Mouse (Mus musculus) kidney, embryonic 14.5 days (tissue): ENCODE measurements around the gene Snx3. TPM values are rescaled to one million over a fixed set of nuclear protein-coding genes. Genes with fewer than 3 reads are reported as not detected.
A peak's percentile ranks its signal among the peaks of the same experiment; 100 is the strongest.

ENCODE experiments used
- ATAC-seq: fragments of 200-750 bp; cut with Nextera tagmentation; 2 replicates; pipeline ENCODE4 v1.8.0; 2017; ENCODE audit warnings: moderate number of reproducible peaks, mild to moderate bottlenecking, moderate TSS enrichment, moderate library complexity; ENCODE audit not compliant: low FRiP score, low TSS enrichment
- H3K27ac ChIP-seq: fragments of 300-500 bp; sonication (generic); 2 replicates; pipeline ENCODE4 v1.5.1; 2014; ENCODE audit warnings: low read depth, mild to moderate bottlenecking, low read length, moderate library complexity, mixed read lengths
- H3K27me3 ChIP-seq: fragments of 300-500 bp; sonication (generic); 2 replicates; pipeline ENCODE4 v1.6.1; 2014; ENCODE audit warnings: mild to moderate bottlenecking, low read length; ENCODE audit not compliant: control insufficient read depth, insufficient read depth
- H3K36me3 ChIP-seq: fragments of 300-500 bp; sonication (generic); 2 replicates; pipeline ENCODE4 v1.6.1; 2014; ENCODE audit warnings: low read length, mixed read lengths; ENCODE audit not compliant: control insufficient read depth, insufficient read depth
- H3K4me1 ChIP-seq: fragments of 300-500 bp; sonication (generic); 2 replicates; pipeline ENCODE4 v1.6.1; 2014; ENCODE audit warnings: low read length, mixed read lengths; ENCODE audit not compliant: control insufficient read depth, insufficient read depth
- H3K4me2 ChIP-seq: fragments of 300-500 bp; sonication (generic); replicated peaks from 2 replicates; pipeline ENCODE4 v1.6.1; 2014; ENCODE audit warnings: low read depth, mild to moderate bottlenecking, low read length
- H3K4me3 ChIP-seq: fragments of 300-500 bp; sonication (generic); 2 replicates; pipeline ENCODE4 v1.5.1; 2014; ENCODE audit warnings: mild to moderate bottlenecking, low read length
- H3K9ac ChIP-seq: fragments of 300-500 bp; sonication (generic); 2 replicates; pipeline ENCODE4 v1.6.1; 2014; ENCODE audit warnings: low read depth, mild to moderate bottlenecking, low read length, moderate library complexity
- H3K9me3 ChIP-seq: fragments of 300-500 bp; sonication (generic); 2 replicates; pipeline ENCODE4 v1.6.1; 2016; ENCODE audit warnings: low read length; ENCODE audit not compliant: control insufficient read depth
- WGBS: fragments of 180-500 bp; shearing (Covaris S2); extraction: QIAGEN DNeasy Blood & Tissue Kit; methylation state at CpG from one replicate; pipeline ENCODE4 v1.1.7; 2014; 5-methylcytosine and 5-hydroxymethylcytosine counted together
- polyA plus RNA-seq: library from polyadenylated mRNA; unstranded; fragments of >200 nt; fragmentation: Nextera tagmentation; extraction: Ambion mirVana; gene quantifications from 2 replicates; pipeline ENCODE4 v1.2.1, GENCODE M21; 2014

Gene Snx3
- polyA plus RNA-seq, 1 experiment from 2014 or later: 302 TPM

DNA sequence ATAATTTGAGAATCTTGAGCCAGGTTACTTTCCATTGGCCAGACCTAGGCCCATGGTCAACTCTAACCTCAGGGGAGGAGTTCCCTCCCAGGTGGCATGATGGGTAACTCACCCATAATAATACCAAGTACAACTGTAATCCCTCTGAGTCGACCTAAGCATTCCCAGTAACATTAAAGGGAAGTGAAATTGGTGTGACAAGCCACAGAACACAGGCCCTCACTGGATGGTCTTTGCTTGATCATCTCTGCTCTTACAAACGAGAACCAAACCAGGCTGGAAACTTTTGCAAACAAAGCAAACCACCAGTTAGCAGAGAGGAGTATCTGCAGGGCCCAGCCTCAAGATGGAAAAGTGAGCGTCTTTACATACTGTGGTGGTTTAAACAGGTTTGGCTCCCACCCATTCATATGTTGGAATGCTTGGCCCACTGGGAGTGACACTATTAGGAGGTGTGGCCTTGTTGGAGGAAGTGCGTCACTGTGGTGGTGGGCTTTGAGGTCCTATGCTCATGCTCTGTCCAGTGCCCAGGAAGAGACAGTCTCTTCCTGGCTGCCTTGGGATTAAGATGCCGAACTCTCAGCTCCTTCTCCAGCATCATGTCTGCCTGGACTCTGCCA is 57.9 kb downstream of the Snx3 start:
- H3K27me3 ChIP-seq: peaks cover 7% of the 10 kb centered on the region
- no peaks in the 10 kb centered on the region for H3K9me3 ChIP-seq
- no peak overlapping the region for H3K27ac ChIP-seq
- H3K36me3 ChIP-seq: no peaks in the 10 kb centered on the region
- no peak overlapping the region for H3K4me2 ChIP-seq
- H3K9ac ChIP-seq: no peak overlapping the region
- H3K4me1 ChIP-seq: no peaks in the 10 kb centered on the region
- no peak overlapping the region for H3K4me3 ChIP-seq
- WGBS: 78% methylated on average over 5 of the region's 5 CpGs
- no peak for ATAC-seq

DNA sequence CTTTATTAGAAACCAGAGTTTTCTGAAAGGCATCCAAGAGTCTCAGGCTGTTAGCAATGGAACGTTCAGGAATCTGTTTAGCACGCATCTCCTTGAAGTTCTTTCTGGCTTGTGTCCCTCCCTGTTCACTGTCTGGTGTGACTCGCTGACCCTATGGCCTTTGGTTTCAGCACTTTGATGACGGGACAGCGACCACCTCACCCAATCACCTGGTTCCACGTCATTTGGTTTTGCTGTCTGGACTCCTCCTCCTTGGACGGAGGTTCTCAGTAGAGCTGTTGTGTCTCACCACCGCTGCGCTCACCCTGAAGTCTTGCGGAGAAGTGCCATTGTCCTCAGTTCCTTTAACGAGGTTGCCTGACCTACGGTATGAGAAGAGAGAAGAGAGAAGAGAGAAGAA is 60.4 kb downstream of the Snx3 start:
- Histone ChIP-seq H3K9me3 (no peaks in the 10 kb centered on the region), H3K4me2 (no peak overlapping the region), H3K9ac (no peak overlapping the region), H3K4me3 (no peak overlapping the region), H3K4me1 (no peaks in the 10 kb centered on the region), H3K27ac (no peak overlapping the region), H3K36me3 (no peaks in the 10 kb centered on the region), H3K27me3 (peaks cover 25% of the 10 kb centered on the region)
- WGBS: under 1% methylated on average over 12 of the region's 12 CpGs
- peak; percentile 49; the same call in 1 of the 2 replicates for ATAC-seq

- Histone ChIP-seq H3K36me3 (no peaks in the 10 kb centered on the region), H3K27ac (no peak overlapping the region), H3K9me3 (no peaks in the 10 kb centered on the region), H3K27me3 (peaks cover 93% of the 10 kb centered on the region), H3K4me2 (no peak overlapping the region), H3K4me3 (0 out of 2 replicates have a peak overlapping the region, but pooled peaks have one; percentile 1), H3K4me1 (no peaks in the 10 kb centered on the region), H3K9ac (no peak overlapping the region)
- ATAC-seq: no peak
- 1% methylated on average over 20 of the region's 20 CpGs for WGBS
These were observed 70.7 kb downstream of the Snx3 start for GRCm38 (mm10) chr10:42572567-42572966.

DNA sequence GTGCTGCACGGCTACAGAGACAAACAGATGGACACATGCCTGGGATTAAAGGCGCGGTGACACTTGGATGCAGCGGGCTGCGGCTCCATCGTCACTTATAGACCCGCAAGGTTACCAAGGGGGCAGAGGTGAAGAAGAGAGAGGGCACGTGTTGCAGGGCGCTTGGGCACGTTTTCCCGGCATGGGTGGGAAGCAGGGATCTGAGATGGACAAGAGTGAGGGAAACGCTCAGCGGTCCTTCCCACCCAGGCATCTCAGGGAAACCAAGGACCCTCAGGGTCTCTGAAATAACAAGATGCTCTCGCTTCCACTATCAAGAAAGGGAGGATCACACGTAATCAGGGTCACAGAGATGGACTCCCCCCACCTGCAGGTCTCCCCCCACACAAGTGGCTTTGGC is 71.1 kb downstream of the Snx3 start:
- Histone ChIP-seq H3K27ac (no peak overlapping the region), H3K4me2 (no peak overlapping the region), H3K36me3 (no peaks in the 10 kb centered on the region), H3K27me3 (peaks cover 94% of the 10 kb centered on the region), H3K9me3 (no peaks in the 10 kb centered on the region), H3K4me1 (no peaks in the 10 kb centered on the region), H3K4me3 (0 out of 2 replicates have a peak overlapping the region, but pooled peaks have one; percentile 1), H3K9ac (no peak overlapping the region)
- no peak for ATAC-seq
- 1% methylated on average over 15 of the region's 15 CpGs for WGBS

DNA sequence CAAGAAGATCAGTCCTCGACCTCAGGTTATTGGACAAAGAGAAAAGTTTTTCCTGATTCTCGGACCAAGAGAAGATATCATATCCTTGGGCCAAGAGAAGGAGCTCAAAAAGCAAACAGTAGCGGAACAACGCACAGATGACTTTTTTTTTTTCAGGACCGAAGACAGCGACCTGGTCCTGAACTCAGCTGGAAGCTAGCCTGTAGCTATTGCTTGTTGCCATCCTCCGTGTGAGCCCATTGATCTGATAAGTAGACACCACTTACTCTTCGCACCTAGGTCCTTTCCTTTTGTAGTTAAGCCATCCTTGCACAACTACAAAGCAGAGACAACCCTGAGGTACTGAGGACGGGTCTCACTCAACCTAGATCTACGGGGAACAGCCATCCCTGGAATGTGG is 72.8 kb downstream of the Snx3 start:
- Histone ChIP-seq H3K27ac (no peak overlapping the region), H3K4me2 (no peak overlapping the region), H3K4me1 (no peaks in the 10 kb centered on the region), H3K4me3 (no peak overlapping the region), H3K27me3 (peaks cover 96% of the 10 kb centered on the region), H3K36me3 (no peaks in the 10 kb centered on the region), H3K9ac (no peak overlapping the region), H3K9me3 (no peaks in the 10 kb centered on the region)
- WGBS: under 1% methylated on average over 10 of the region's 10 CpGs
- ATAC-seq: no peak

DNA sequence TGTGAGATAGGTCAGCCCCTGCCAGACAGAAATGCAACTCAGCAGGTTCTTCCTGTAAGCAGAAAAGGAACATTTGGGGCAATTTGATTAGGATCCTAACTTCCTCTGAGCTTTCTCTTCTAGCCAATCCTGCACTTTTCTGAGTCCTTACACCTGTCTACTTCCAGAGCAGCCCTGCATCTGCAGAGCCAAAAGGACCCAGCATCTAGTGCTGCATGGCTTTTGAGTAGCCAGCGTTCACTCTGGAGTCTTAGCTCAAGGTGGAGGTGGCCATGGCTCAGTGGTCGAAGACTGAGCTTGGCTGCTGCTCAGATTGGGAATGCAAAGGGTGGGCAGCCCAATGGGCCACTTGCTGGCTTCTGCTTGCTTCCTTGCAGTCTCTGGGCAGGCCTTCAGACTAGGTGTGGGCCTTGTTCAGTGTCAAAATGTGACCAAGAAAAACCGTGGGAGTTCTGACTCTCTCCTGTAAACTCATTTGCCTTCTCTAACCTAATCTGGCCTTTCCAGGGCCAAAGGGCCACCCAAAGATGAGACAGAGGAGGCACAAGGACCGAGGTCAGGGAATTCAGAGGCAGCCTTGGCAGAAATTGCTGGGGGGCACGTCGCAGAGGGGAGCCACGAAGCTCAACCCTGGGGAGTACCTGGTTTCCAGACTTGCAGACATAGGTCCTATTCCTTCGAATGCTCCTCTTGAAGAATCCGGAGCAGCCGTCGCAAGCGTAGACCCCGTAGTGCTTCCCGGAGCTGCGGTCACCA is 75.9 kb downstream of the Snx3 start:
- H3K4me3 ChIP-seq: no peak overlapping the region
- no peak overlapping the region for H3K4me2 ChIP-seq
- H3K9ac ChIP-seq: no peak overlapping the region
- no peak overlapping the region for H3K27ac ChIP-seq
- no peak for ATAC-seq
- H3K27me3 ChIP-seq: peaks cover 98% of the 10 kb centered on the region
- no peaks in the 10 kb centered on the region for H3K36me3 ChIP-seq
- WGBS: 2% methylated on average over 15 of the region's 15 CpGs
- peaks cover 10% of the 10 kb centered on the region; the same call in 1 of the 2 replicates for H3K4me1 ChIP-seq
- no peaks in the 10 kb centered on the region for H3K9me3 ChIP-seq

DNA sequence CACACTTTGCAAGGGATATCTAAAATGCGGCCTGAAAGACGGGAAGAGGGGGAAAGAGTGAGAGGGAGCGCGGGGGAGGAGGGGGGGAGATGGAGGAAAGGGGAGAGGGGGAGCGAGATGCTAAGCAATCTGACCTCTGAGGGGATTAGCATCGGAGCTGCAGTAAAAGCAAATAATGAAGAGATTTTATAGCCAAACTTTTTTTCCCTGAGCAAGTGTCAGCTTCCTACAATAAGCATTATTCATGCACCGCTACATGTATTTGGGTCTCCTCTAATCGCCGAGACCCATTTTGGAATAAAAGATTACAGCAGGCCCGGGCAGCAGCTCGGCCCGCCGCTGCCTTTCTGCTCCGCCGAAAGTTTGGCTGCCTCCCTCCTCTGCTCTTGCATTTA is 76.4 kb downstream of the Snx3 start:
- Histone ChIP-seq H3K4me1 (peaks cover 10% of the 10 kb centered on the region; the same call in 1 of the 2 replicates), H3K9ac (no peak overlapping the region), H3K36me3 (no peaks in the 10 kb centered on the region), H3K4me2 (no peak overlapping the region), H3K4me3 (no peak overlapping the region), H3K27ac (no peak overlapping the region), H3K27me3 (peaks cover 98% of the 10 kb centered on the region), H3K9me3 (no peaks in the 10 kb centered on the region)
- WGBS: under 1% methylated on average over 15 of the region's 15 CpGs
- ATAC-seq: no peak

DNA sequence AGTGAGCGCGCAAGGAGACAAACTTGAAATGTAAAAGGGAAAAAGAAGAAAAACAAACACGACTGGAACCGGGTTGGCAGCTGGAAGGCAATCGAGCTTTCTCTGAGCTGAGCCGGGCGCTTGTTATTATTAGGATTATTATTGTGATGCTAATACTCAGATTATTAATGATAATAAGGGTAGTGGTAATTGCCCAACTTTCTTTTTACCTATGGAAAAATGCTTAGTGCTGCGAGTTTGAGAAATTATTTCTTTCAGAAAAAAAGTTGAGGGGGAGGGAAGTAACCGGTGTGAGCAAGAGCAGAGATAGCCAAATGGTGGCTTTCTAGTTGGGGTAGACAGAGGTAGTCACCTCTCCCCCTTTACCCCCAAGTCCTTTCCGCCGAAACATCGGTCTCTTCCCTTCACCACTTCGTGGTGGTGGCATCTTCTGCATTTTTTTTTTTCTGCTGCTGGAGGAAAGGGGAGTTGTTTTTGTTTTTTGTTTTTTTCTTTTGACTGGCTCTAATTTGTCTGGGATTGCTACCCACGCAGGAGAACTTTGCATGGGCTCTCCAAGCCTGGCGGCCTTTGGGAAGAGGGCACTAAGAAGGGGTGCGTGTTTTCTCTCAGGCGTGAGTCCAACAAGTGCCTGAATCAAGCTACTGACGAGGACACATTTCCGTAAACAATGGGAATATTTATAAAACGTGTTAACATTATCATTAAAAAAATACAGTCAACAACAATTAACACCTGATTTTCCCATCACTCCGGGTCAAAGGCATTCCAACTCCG is 77.1 kb downstream of the Snx3 start:
- no peaks in the 10 kb centered on the region for H3K9me3 ChIP-seq
- H3K4me2 ChIP-seq: no peak overlapping the region
- H3K36me3 ChIP-seq: no peaks in the 10 kb centered on the region
- H3K27me3 ChIP-seq: peaks cover 98% of the 10 kb centered on the region
- peaks cover 13% of the 10 kb centered on the region; the same call in 1 of the 2 replicates for H3K4me1 ChIP-seq
- no peak for ATAC-seq
- no peak overlapping the region for H3K4me3 ChIP-seq
- no peak overlapping the region for H3K9ac ChIP-seq
- under 1% methylated on average over 22 of the region's 22 CpGs for WGBS
- no peak overlapping the region for H3K27ac ChIP-seq
